Mouse (Mus musculus) R1 (cell line): ENCODE results near the gene Pcbp1.

ENCODE experiments used
- DNase-seq: peaks from one replicate; pipeline ENCODE4 v3.0.0-alpha.2; 2018; ENCODE audit warnings: low read depth, low spot score

Pcbp1 gene

DNA sequence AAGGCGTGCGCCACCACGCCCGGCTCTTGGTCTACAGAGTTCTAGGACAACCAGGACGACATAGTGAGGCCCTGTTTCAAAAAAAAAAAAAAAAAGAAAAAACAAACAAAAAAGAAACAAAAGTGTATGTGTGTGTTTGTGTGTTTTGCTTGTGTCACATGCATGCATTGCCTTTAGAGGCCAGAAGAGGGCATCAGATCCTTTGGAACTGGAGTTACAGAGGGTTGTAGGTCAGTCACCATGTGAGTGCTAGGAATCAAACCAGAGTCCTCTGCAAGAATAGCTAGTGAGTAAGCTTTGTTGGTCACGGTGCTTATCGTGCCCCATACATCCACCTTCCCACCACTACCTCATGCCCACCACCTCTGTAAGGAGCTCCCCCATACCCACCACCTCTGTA is 31.4 kb downstream of the Pcbp1 start:
- peak; percentile 76 for DNase-seq

DNA sequence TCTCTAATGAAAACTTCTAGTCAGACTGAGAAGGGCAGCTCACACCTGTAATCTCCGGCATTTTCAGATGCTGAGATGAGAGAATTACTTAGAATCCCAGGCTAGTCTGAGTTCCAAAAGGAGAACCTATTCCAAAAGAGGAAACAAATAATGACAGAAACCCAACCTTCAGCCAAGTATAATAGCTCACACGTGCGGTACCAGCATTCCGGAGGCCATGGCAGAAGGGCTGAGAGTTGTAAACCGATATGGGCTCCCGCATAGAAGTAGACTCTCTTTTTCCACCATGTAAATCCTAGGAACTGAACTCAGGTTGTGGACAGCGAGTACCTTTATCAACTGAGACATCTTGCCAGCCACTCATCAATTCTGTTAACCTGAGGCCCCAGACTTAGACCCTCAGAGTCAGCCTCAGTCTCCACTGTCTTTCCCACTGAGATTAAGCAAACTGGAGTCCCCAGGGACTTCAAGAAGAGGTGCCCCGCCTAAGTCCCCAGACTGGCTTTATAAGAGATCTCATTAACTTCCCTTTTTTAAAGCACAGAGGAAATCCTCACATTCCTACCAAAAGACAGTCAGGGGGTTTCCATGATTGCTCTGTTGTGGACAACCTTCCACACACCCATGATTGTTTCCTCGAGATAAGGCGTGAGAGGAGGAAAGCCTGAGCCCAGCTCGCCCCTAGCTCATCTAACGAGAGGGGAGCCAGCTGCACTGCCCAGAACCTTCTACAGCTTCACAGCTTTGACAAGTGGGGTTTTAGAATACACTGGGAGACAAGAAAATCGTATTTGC is 32.5 kb downstream of the Pcbp1 start:
- no peak for DNase-seq

DNA sequence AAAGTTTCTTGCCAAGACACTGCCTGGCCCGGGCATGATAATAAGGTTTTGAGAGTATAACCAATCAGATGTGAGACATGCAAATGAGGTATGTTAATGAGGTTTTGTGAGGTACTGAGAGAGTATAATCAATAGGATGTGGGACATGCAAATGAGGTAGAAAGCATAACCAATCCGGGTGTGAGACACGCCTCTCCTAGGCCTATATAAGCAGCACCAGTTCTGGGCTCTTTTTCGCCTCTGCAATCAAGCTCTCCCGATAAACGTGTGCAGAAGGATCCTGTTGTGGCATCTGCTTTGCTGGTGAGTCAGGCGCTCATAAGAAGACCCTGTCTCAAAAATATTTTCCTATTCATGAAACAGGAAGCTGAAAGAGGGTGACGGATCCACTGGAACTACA is 35.7 kb downstream of the Pcbp1 start:
- DNase-seq = peak; percentile 55

DNA sequence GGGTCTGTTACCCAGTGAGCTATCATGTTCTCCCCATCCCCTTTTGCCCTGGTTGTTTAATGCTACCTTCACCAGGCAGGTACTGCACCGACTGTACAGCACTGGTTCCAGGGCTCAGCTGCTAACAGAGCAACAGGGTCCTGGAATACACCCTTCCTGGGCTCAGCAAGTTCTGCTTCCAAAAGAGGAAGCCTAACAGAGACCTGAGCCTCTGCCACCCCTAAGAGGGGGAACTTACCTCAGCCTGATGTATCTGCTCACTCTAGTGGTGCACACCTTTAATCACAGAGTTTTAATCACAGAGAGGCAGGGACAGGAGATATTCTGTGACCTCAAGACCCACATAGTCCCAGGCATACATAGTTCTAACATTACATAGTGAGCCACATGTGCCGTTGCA is 36.2 kb downstream of the Pcbp1 start:
- no peak for DNase-seq

DNA sequence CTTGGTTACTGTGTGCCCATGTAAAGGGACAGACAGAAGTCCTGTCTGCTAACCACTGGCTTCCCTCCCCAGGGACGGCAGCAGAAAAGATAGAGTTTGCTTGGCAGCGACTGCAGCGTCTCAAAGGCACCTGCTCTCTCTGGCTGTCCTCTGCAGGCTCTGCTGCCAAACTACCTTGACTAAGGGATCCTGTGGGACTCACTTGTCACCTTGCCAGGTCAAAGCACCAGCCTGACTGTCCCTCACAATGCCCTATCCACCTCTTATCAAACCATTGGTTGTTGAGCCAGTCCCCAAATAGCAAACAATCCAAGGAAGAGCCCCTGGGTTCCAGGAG is 38.0 kb downstream of the Pcbp1 start:
- DNase-seq = no peak

DNA sequence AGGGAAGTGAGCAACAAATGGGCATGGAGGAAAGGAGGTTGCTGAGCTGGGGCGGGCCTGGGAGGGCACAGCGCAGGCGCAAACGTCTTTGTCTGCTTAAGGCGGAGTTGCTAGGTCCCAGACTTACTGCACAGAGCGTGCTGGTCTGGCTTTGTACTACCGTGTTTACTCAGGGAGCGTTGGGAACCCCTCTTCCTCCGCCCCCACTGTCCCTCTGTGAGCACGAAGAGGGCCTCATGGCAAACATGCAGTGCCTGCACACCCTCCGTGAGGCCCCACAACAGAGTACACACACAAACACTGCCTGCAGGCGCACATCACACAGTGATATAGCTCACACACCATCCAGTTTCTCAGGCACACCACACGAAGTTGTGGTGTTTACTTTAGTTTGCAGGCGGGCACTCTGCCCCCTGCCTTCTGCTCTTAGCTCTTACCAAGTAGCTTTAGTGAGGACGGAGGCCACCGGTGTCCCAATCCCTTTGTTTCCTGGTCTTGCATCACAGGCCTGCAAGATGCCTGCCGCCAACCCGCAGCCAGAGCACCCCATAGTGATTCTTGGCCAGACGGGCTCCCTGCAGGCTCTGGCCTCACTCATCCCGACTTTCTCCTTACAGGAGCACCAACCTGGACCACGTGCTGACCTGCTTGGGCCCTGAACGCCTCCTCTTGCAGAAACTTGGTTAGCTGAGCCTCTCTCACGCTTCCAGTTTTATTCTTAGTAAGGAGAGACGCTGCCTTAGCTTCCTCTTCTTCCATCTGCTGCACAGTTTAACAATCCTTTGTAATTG is 38.6 kb downstream of the Pcbp1 start:
- DNase-seq = peak; percentile 95

DNA sequence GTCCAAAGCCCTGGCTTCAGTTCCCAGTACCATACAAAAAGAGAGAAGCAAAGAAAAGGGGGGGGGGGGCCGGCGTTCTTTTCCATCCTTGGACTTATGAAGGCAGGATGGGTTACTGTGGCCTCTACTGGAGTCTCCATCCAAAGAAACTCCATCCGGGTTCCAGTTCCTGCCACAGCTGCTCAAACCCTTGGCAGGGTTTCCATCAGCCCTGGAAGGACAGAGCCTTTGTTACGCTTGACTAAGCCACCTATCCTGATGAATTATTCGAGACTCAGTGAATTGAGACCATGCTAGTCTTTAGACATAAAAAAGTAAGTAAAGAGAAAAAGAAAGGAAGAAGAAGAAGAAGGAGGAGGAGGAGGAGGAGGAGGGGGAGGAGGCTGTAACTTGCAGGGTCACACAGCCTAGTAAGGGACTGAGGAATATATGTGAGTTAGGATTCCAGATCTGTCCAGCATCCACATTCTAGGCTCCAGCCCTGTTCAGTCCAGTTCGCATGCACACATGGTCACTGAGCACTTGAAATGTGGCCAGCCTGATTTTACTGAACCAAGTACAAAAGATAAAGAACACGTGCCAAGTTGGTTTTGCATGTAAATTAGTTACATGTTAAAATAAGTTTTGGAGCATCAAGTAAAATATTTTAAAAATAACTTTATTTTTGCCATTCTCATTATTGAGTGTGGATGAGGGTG is 40.0 kb downstream of the Pcbp1 start:
- DNase-seq = no peak

DNA sequence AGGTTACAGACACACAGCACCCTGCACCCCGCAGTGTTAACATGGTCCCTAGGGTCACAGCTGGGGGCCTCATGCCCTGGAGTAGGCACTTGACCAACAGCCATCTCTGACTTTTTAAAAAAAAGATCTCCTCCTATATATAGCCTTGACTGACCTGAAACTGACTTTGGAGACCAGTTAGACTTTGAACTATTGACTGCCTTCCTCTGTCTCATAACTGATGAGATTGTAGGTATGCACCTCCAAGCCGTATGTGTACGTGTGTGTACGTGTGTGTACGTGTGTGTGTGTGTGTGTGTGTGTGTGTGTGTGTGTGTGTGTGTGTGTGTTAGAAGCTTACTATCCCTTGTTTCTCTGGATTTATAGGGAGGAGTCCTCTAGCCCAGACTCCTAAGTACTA is 44.2 kb downstream of the Pcbp1 start:
- no peak for DNase-seq

DNA sequence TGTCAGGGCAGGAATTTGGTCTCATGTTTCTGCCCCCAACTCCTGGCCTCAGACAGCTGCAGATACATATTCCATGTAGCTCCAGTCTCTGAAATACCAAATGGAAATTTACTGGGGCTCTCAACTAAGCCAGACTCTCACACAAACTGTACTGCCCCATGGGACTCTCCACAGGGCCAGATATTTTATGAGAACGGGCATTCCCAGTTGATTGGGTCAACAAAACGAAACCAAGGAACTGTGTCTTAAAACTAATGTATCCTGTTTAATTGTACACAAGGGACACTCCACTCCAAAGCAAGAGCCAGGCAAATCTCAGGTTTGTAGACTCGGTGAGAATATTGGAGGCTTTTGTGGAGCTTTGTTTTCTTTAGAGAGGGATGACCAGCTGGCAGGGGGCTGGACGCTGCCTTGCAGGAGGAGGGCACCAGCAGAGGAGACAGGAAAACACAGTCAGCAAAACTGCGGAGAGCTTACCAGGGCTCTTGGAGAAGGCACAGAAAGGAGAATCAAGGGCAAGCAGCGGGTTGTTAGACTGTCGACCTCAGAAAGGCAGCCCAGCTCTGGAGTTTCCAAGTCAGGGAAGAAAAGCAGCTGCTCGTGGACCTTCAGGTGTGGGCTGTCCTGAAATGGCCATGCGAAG is 45.8 kb downstream of the Pcbp1 start:
- no peak for DNase-seq

DNA sequence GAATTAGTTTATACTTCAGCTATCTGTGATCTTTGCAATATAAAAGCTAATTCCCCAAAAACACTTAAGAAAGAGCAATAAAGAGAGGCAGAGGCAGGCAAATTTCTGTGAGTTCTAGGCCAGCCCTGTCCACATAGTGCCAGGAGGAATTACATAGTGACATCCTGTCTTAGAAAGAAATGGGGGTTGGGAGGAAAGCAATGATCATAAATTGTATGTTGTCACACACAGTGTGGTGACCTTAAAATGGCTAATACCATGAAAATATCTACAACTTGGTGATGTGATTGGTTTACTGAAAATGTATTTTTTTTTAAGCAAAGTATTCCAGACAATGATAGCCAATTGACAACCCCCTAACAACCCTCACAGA is 46.3 kb downstream of the Pcbp1 start:
- no peak for DNase-seq

DNA sequence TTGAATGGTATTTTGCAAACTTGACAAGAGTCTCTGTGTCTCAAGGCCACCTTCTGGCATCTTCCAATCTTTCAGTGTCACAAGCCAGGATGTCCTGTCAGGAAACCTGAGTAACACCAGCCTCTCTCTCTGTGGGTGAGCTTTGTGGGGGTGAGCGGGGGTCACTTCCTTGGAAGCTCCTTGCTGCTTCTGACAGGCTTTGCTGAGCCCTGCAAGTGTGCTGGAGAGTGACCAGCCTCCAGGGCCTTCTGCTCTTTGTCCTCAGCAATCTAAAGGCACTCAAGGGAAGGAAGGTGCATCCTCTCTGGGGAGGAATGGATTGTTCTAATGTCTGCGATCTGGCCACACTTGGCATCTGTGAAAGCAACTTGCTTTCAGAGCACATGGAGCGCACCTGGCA is 46.8 kb downstream of the Pcbp1 start:
- DNase-seq = no peak

DNA sequence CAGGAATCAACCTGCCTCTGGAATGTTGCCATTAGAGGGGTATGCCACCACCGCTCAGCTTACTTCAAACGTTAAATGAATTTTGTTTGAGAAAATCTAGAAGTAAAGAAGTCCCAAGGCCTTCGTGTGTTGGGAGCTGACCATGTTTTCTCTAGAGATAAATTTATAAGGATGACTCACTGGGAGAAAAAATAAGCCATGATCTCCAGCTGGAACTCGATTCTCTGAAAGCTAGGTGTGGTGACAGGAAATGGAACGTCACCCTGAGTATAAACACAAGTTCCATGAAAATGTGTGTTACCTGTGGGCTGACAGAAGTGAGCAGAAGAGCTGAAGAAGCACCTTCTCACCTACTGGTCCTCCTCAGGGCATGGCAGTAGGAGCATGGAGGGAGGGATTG is 49.2 kb downstream of the Pcbp1 start:
- DNase-seq = no peak

DNA sequence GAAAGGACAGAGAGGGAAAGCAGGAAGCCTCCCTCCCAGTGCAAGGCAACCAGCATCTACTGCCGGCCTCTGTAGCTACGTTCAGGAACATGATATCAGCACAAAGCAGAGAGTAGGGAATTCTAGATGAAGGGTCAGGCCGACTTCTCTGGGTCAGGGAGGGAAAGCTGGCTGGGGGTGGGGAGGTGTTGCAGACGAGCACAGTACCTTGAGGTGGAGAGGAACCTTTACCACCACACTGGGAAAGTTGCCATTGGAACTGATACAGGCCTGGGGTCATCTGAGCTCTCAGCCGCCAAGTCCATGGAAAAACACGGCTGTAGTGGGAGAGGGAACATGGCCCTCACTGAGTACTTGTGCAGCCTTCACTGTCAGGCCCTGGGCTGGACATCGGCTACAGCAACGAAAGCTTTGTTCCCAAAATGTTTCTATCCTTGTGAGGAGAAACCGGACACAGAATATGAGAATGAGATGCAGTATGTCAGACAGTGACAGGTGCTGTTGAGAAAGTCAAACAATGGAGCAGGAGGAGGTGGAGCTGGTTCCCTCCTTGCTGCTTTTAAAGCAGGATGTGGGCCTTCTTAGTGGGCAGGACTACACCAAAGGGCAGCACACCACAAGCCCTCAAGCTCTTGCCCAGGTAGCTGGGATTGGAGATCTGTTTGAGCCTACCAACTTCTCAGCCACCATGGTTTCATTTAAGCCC is 50.5 kb downstream of the Pcbp1 start:
- no peak for DNase-seq

DNA sequence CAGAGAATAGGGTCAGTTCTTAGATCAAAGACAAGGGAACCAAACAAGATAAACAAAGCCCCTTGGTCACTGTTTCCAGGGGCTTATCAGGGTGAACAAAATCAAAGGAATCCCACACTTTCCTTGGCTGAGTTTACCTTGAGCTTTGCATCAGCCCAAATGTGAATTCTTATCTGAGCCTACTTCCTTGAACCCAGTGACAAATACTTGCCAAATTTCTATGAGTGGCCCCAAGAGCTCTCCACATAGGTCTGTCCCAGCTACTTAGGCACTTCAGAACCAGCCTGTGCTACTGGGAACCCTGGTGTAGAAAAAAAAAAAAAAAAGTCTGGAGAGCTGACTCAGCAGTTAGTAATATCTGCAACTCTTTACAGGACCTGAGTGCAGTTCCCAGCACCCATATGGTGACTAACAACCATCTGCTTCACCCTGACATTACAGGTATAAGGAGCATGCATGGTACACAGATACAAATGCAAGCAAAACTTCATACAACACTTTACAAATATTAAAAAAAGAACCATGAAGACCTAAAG is 51.4 kb downstream of the Pcbp1 start:
- no peak for DNase-seq
